Mouse (Mus musculus) right cerebral cortex, postnatal 4 days (tissue): Measurements from ENCODE around the gene Rnf13.
A peak's percentile ranks its signal among the peaks of the same experiment; 100 is the strongest.

ENCODE experiments used
- DNase-seq: peaks from one replicate; pipeline ENCODE4 v3.0.0-alpha.2; 2022

Rnf13 gene

GRCm38 (mm10) chr3:57846662-57846911, 110.7 kb downstream of the Rnf13 start:
- no peak for DNase-seq

- DNase-seq: peak; percentile 75
These were observed 111.3 kb downstream of the Rnf13 start for GRCm38 (mm10) chr3:57846912-57847759.

GRCm38 (mm10) chr3:57847760-57848185, 111.9 kb downstream of the Rnf13 start, which contains the start of gene Pfn2:
Gene Pfn2, minus strand, starts transcription at chr3:57848079.
- DNase-seq: peak; percentile 92

GRCm38 (mm10) chr3:57882945-57883344, 147.1 kb downstream of the Rnf13 start:
- no peak for DNase-seq
